Mouse (Mus musculus) yolk sac, embryonic 10.5 days (tissue): ENCODE results near the gene Nt5c.
"Not testable (repeated sequence)": the region's sequence is repeated elsewhere in the genome, so short reads cannot be mapped to it uniquely, and the experiment has no call there.

ENCODE experiments used
- DNase-seq: peaks from one replicate; pipeline ENCODE4 v3.0.0-alpha.2; 2017; ENCODE audit warnings: low spot score

The Nt5c gene

DNA sequence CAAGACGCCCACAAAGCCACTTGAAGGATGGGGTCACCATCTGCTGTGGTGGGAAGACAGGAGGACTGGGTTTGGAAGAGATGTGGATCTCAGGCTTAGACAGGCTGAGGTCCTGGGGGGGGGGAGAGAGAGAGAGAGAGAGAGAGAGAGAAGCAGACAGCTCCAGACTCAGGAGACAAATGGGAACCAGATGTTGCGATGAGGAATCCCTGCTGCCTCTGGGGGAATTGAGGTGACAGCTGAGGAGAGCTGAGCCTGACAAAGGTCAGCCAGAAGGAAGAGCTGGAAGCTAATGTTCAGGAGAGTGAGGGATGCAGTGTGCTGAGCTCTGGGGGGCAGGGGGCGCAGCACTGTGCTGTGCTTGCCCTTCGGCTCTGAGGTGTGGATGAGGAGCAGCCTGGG is 24.4 kb downstream of the Nt5c start:
- no peak for DNase-seq

GRCm38 (mm10) chr11:115464851-115465250 is 26.8 kb downstream of the Nt5c start:
- no peak for DNase-seq

- DNase-seq = no peak
Measured at GRCm38 (mm10) chr11:115463397-115463796, 28.3 kb downstream of the Nt5c start.

GRCm38 (mm10) chr11:115462243-115462891 is 29.3 kb downstream of the Nt5c start, which contains the start of gene Slc16a5:
Gene Slc16a5, plus strand, starts transcription at chr11:115462474.
- no peak for DNase-seq

DNA sequence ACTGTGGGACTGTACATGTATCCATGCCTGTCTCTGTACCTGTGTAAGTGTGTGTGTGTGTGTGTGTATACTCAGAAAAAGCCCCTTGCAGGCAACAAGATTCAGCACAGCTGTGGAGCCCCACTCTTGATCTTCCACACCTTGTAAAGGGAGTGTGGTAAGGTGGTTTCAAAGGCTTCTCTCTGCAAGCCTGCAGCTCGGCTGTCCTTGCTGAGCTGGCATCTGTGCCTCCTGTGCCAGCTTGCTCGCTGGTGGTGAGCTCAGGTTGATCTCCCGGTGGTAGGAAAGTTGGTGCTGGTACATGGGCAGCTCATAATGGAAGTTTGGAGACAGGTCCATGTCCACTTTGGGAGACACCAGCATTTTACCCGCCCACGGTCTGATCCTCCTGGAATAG is 29.8 kb downstream of the Nt5c start:
- DNase-seq = no peak

DNA sequence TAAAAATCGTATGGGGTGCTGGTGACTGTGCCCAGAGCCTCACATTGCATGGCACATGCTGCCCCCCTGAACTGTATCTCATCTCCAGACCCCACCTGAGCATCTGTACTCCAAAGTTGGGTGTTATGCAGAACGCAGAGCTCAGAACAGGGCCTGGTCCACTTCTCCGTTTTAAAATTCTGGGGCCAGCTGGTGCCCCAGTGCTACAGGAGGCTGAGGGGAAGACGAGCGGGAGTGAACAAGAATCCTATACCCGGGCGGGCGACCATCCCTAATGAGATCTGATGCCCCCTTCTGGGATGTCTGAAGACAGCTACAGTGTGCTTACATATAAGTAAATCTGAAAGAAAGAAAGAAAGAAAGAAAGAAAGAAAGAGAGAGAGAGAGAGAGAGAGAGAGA is 30.7 kb downstream of the Nt5c start:
- no peak for DNase-seq

DNA sequence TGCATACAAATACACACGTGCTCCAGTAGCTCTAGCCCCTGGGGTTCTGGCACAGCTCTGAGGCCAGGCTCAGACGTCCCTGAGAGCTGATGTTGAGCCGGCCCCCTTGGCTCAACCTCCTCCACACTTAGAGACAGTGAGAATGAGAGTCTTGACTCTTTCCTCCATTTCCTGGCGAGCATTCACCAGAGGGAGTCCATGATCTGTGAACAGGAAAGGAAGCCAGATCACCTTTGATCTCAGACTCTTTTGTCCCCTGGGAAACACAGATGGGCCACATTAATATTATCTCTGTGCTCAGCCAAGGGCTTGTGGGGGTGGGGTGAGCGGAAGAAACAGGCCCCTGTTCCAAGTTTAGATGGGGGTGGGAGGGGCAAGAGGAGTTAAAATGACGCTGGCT is 34.3 kb downstream of the Nt5c start:
- no peak for DNase-seq

- no peak for DNase-seq
Measured at GRCm38 (mm10) chr11:115456182-115456581, 35.5 kb downstream of the Nt5c start.

DNA sequence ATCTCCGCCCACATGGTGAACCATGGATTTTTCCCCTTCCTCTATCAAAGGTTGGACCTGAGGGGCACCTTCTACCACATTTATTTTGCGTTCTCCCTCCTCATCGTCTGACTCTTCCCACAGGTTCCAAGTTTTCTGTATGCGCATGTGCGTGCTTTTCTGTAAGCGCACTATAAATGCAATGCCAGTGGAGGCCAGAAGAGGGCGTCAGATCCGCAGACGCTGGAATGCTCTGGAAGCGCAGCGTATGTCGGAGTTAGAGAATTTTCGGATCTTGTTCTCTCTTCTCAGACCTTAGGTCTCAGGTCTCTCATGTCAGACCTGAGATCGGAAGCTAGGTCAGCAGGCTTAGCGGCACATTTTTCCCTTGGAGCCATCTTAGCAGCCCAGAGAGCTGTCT is 36.0 kb downstream of the Nt5c start:
- DNase-seq = no peak

DNA sequence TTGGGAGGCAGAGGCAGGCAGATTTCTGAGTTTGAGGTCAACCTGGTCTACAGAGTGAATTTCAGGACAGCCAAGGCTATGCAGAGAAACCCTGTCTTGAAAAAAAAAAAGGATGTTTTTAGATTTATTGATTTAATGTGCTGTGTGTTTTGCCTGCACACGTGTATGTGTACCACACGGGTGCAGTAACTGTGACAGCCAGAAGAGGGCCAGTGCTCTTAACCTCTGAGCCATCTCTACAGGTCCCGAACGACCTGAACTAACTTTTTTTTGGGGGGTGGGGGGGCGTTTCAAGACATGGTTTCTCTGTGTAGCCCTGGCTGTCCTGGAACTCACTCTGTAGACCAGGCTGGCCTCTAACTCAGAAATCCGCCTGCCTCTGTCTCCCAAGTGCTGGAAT is 36.8 kb downstream of the Nt5c start:
- not testable (repeated sequence) for DNase-seq

DNA sequence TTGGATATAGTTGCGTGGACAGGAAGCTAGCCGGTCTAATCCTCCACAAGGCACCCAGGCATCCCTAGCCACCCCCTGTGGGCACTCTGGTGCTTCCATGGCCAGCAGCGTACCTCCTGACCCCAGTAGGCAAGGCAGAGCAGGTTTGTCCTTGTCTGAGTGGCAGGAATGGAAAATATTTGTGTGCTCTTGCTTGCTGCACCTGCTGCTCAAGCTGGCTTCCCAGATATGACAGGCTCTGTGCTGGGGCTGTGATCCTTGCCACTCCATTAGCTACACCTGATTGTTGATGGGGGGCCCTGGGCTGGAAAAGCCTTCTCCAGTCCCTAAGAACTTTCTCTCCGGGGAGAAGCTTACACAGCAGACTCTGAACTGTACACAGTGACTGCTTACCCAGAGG is 38.4 kb downstream of the Nt5c start:
- DNase-seq = no peak

DNA sequence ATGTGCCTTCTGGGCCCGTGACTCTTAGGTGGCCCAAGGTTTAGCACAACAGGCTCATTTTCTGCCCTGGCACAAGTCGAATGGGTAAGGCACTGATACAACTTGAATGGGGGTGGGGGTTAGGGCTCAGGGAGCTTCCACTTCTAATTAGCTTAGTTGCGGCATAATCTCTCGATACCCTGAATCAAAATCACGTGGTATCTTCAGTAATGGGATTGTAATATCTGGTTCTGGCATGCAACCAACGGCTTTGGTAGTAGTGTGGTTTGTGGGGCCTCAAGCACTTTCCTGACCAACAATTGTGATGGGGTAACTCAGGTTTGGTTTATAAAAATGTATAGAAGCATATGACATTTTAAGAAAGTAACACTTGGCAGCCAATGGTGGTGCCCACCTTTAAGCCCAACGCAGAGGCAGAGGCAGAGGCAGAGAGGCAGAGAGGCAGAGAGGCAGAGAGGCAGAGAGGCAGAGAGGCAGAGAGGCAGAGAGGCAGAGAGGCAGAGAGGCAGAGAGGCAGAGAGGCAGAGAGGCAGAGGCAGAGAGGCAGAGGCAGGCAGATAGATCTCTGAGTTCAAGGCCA is 39.3 kb downstream of the Nt5c start:
- DNase-seq = no peak

GRCm38 (mm10) chr11:115451781-115452241 is 39.9 kb downstream of the Nt5c start:
- DNase-seq = no peak

- DNase-seq = no peak
Measured at GRCm38 (mm10) chr11:115450176-115450575, 41.5 kb downstream of the Nt5c start.

- peak; percentile 73 for DNase-seq
Measured at GRCm38 (mm10) chr11:115448998-115449397, 42.7 kb downstream of the Nt5c start.

DNA sequence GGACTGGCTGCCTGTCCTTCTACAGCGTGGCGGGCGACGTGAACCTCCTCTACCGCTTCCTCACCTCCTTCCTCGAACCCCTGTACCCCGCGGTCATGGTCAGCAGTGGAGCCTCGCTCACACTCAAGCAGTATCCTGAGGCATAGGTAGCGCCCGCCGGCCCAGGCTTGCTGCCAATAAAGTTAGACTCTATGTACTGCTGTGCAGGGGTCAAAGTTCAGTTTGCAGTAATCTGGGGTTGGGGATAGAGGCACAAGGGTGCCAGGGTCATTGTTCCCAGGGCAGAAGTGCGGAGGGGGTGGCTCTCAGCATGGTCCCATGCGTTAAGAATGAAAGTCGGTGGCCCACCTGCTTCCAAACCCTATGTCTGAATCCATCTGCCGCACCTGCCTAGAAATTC is 43.6 kb downstream of the Nt5c start:
- DNase-seq = peak; percentile 68

DNA sequence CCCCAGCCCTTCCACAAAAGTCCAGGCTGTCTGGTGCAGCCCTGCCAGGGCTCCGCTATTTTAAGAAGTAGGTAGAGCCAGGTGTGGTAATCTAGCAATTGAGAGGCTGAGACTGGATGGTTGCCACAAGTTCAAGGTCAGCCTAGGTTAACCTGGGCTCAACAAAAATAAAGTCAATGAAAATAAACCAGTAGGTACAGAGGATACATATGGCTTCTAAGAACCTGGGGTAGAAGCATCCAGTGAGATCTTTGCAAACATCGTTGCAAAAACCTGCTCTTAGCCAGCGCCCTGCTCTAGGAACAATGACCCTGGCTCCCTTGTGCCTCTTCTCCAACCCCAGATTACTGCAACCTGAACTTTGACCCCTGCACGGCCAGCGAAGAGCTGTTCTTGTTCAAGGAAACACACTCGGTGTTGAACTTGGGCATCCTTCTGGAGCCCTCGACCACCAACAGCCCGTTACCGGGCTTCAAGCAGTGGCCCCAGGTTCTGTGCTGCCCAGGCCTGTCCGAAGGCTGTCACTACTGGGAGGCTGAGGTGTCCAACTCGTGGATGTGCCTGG is 44.3 kb downstream of the Nt5c start:
- DNase-seq = peak; percentile 81

GRCm38 (mm10) chr11:115446906-115447305 is 44.8 kb downstream of the Nt5c start:
- no peak for DNase-seq

DNA sequence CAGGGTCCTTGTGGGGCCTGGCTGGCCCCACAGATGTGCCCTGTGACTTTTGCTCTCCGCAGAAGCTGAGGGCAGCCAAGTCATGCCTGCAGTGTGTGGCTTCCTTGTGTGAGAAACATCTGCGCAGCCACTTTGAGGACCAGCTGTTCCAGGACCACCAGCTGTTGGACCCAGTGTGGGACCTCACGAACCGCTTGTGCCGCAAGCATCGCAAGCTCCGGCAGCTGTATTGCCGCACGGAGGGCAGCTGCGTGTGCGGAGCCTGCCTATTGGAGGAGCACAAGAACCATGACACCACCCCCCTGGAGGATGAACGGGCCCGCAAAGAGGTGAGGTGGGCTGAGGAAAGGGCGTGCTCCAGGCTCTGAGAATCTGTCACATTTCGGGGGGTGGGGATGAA is 50.2 kb downstream of the Nt5c start:
- DNase-seq = no peak
